ENCODE assay signal across 8 mouse cellular contexts in genomic region chr6:70804632-70805031, GRCm38 (mm10). TPM values are rescaled to one million over a fixed set of nuclear protein-coding genes. Genes with fewer than 3 reads are reported as not detected.
DNase-seq lines count a peak whose midpoint lies in the region; ATAC-seq and TF ChIP-seq lines count a peak whose summit lies in the region.

No protein-coding gene starts in this region.

- H3K36me3 ChIP-seq in limb, embryonic 10.5 days, result no peaks in the 10 kb centered on the region
- no peaks in the 10 kb centered on the region for H3K36me3 ChIP-seq in midbrain, postnatal 0 days (ENCODE audit: insufficient read depth, low read length)

- intact Hi-C loops in left cerebral cortex, adult 2 months (cut with DNase I), result loop anchor here (2.0 to 10.0 kb wide), 2 partner anchors 76 to 600 kb away; no protein-coding TSS in a partner anchor

- TF ChIP-seq CTCF in left cerebral cortex, adult 2 months (IDR thresholded peaks at IDR 0.05), result peak; percentile 73
- peak; percentile 84 for TF ChIP-seq CTCF in midbrain, postnatal 0 days (IDR thresholded peaks at IDR 0.05)

- H3K4me2 ChIP-seq in midbrain, postnatal 0 days (ENCODE audit: low read depth, low read length, poor library complexity, severe bottlenecking), result 0 out of 2 replicates have a peak overlapping the region, but pooled peaks have one; percentile 4

- peaks cover 16% of the 10 kb centered on the region; the same call in 1 of the 2 replicates for H3K4me1 ChIP-seq in limb, embryonic 10.5 days
- H3K4me1 ChIP-seq in midbrain, postnatal 0 days (ENCODE audit: insufficient read depth, low read length), result no peaks in the 10 kb centered on the region

- H3K27ac ChIP-seq in left cerebral cortex, adult 2 months, result no peak overlapping the region
- H3K27ac ChIP-seq in limb, embryonic 10.5 days, result no peak overlapping the region
- H3K27ac ChIP-seq in midbrain, postnatal 0 days (ENCODE audit: low read depth, low read length), result no peak overlapping the region

- no peak for DNase-seq in left cerebral cortex, adult 2 months (ENCODE audit: extremely low spot score in 1 of 2, low spot score in 2 of 2)
- DNase-seq in left cerebral cortex, adult 8-10 months (ENCODE audit: low spot score in 2 of 2), result no peak
- peak; percentile 71 for DNase-seq in MN1 (ENCODE audit: low spot score)
- peak; percentile 56 for DNase-seq in embryo, embryonic 9.5 days (ENCODE audit: extremely low spot score)
- peak; percentile 57 for DNase-seq in limb, embryonic 10.5 days (ENCODE audit: low spot score)
- DNase-seq in midbrain, postnatal 0 days (ENCODE audit: low spot score), result peak; percentile 84
- DNase-seq in urinary bladder, postnatal 4 days (ENCODE audit: low spot score in 2 of 2), result no peak

- H3K27me3 ChIP-seq in limb, embryonic 10.5 days (ENCODE audit: low read depth, poor library complexity, severe bottlenecking), result no peaks in the 10 kb centered on the region
- no peaks in the 10 kb centered on the region for H3K27me3 ChIP-seq in midbrain, postnatal 0 days (ENCODE audit: insufficient read depth, low read length)

- peak; percentile 67 to 80 for ATAC-seq in hematopoietic stem cell, adult 5-6 weeks (replicated peaks in 1 of 2; ENCODE audit: insufficient read depth in 1 of 2, low FRiP score in 2 of 2, low TSS enrichment in 1 of 2, low read depth in 1 of 2, poor library complexity in 2 of 2, severe bottlenecking in 2 of 2)
- ATAC-seq in midbrain, postnatal 0 days (ENCODE audit: low FRiP score), result peak; percentile 57; the same call in 1 of the 2 replicates

- H3K9me3 ChIP-seq in limb, embryonic 10.5 days (replicated peaks), result no peaks in the 10 kb centered on the region
- no peaks in the 10 kb centered on the region for H3K9me3 ChIP-seq in midbrain, postnatal 0 days (ENCODE audit: low read length)

- 28% methylated on average over 3 of the region's 3 CpGs for WGBS in limb, embryonic 10.5 days
- WGBS in midbrain, postnatal 0 days, result 31% methylated on average over 3 of the region's 3 CpGs

- H3K9ac ChIP-seq in midbrain, postnatal 0 days (replicated peaks; ENCODE audit: low read length, poor library complexity, severe bottlenecking), result no peak overlapping the region

- H3K4me3 ChIP-seq in left cerebral cortex, adult 2 months, result no peak overlapping the region
- no peak overlapping the region for H3K4me3 ChIP-seq in limb, embryonic 10.5 days
- no peak overlapping the region for H3K4me3 ChIP-seq in midbrain, postnatal 0 days (ENCODE audit: low read depth, low read length)

RNA-seq across cellular contexts. Expression of gene Rpia, which starts 12.6 kb away (rescaled TPM):
- 10 to 100 TPM; 13.1 to 14.0 TPM for total RNA-seq in left cerebral cortex, adult 2 months (2021)
- 10 to 100 TPM; 11.5 to 16.0 (median 14.0) TPM for total RNA-seq in left cerebral cortex, adult 8-10 months (2022)
- total RNA-seq in hematopoietic stem cell, adult 5-6 weeks (2017), result 95.5 and 161 TPM in 2 replicates
- 2.2 and 2.3 TPM in 2 replicates for polyA plus RNA-seq in limb, embryonic 10.5 days (2016; fragmentation: Nextera tagmentation; extraction: Ambion mirVana)
- 9.3 and 15.5 TPM in 2 replicates for total RNA-seq in midbrain, postnatal 0 days (2014; rRNA removed)
- 1.1 and 1.4 TPM in 2 replicates for polyA plus RNA-seq in midbrain, postnatal 0 days (2015; fragmentation: Nextera tagmentation; extraction: Ambion mirVana)

RNA-seq across cellular contexts. Expression of gene Eif2ak3, which starts 39.7 kb away (rescaled TPM):
- total RNA-seq in left cerebral cortex, adult 2 months (2021), result 10 to 100 TPM; 25.3 to 28.6 TPM
- total RNA-seq in left cerebral cortex, adult 8-10 months (2022), result 10 to 100 TPM; 24.4 to 27.0 (median 25.8) TPM
- total RNA-seq in hematopoietic stem cell, adult 5-6 weeks (2017), result 16.6 and 17.0 TPM in 2 replicates
- 7.4 and 9.7 TPM in 2 replicates for polyA plus RNA-seq in limb, embryonic 10.5 days (2016; fragmentation: Nextera tagmentation; extraction: Ambion mirVana)
- total RNA-seq in midbrain, postnatal 0 days (2014; rRNA removed), result 19.3 and 25.1 TPM in 2 replicates
- 7.7 TPM in 2 replicates for polyA plus RNA-seq in midbrain, postnatal 0 days (2015; fragmentation: Nextera tagmentation; extraction: Ambion mirVana)

Comparison
In these comparisons a context has a peak if more than half of its experiments do, and no peak if none do; other contexts are left out.
1. DNase-seq: peak in MN1 (single experiment), embryo, embryonic 9.5 days (single experiment), limb, embryonic 10.5 days (single experiment) and midbrain, postnatal 0 days (single experiment); none in left cerebral cortex, adult 2 months (0 of 2), left cerebral cortex, adult 8-10 months (0 of 2) and urinary bladder, postnatal 4 days (0 of 2).